Mouse (Mus musculus) adrenal gland, adult 18-20 months (tissue): ENCODE measurements around the gene Ano6. TPM values are rescaled to one million over a fixed set of nuclear protein-coding genes. Genes with fewer than 3 reads are reported as not detected.

Source experiments
- DNase-seq, 2 experiments: peaks; one replicate each; pipeline ENCODE4 v3.0.0; 2021 to 2022; ENCODE audit warnings: low spot score in 2 of 2
- total RNA-seq, 2 experiments: library from RNA; stranded (reverse); gene quantifications; 1 replicate in 1 of 2; 2 replicates in 1 of 2; pipeline ENCODE4 v1.2.3; 2021

Ano6 gene
- total RNA-seq, 2 experiments from 2014 or later: 56.5 to 64.2 TPM

GRCm38 (mm10) chr15:95921072-95921471 is 130.4 kb downstream of the Ano6 start:
- DNase-seq: no peak

GRCm38 (mm10) chr15:95921639-95922038 is 131.0 kb downstream of the Ano6 start:
- DNase-seq: no peak

- no peak for DNase-seq
Observed at GRCm38 (mm10) chr15:95922558-95922957, 131.9 kb downstream of the Ano6 start.

GRCm38 (mm10) chr15:95925334-95925986 is 134.8 kb downstream of the Ano6 start:
- no peak for DNase-seq

- DNase-seq: no peak
Observed at GRCm38 (mm10) chr15:95929087-95929486, 138.4 kb downstream of the Ano6 start.

GRCm38 (mm10) chr15:95931013-95931775 is 140.6 kb downstream of the Ano6 start:
- no peak for DNase-seq

- peak in 1 of 2 experiments; percentile 37 for DNase-seq
Observed at GRCm38 (mm10) chr15:95932358-95932757, 141.7 kb downstream of the Ano6 start.

- no peak for DNase-seq
Observed at GRCm38 (mm10) chr15:95935141-95935540, 144.5 kb downstream of the Ano6 start.

GRCm38 (mm10) chr15:95943470-95943869 is 152.8 kb downstream of the Ano6 start:
- no peak for DNase-seq

- no peak for DNase-seq
Observed at GRCm38 (mm10) chr15:95944299-95944698, 153.7 kb downstream of the Ano6 start.

- no peak for DNase-seq
Observed at GRCm38 (mm10) chr15:95945951-95946708, 155.5 kb downstream of the Ano6 start.

- DNase-seq: no peak
Observed at GRCm38 (mm10) chr15:95948411-95948810, 157.8 kb downstream of the Ano6 start.

GRCm38 (mm10) chr15:95949336-95949735 is 158.7 kb downstream of the Ano6 start:
- no peak for DNase-seq

GRCm38 (mm10) chr15:95951497-95951896 is 160.9 kb downstream of the Ano6 start:
- no peak for DNase-seq

- DNase-seq: no peak
Observed at GRCm38 (mm10) chr15:95956692-95957091, 166.0 kb downstream of the Ano6 start.

- no peak for DNase-seq
Observed at GRCm38 (mm10) chr15:95962411-95963123, 171.9 kb downstream of the Ano6 start.

- no peak for DNase-seq
Observed at GRCm38 (mm10) chr15:95963124-95963482, 172.5 kb downstream of the Ano6 start.

GRCm38 (mm10) chr15:95963533-95964250 is 173.0 kb downstream of the Ano6 start:
- no peak for DNase-seq

GRCm38 (mm10) chr15:95964251-95964561 is 173.6 kb downstream of the Ano6 start:
- no peak for DNase-seq

GRCm38 (mm10) chr15:95966979-95967378 is 176.3 kb downstream of the Ano6 start:
- no peak for DNase-seq
